ENCODE assay signal across 7 mouse cellular contexts in the genomic region with DNA sequence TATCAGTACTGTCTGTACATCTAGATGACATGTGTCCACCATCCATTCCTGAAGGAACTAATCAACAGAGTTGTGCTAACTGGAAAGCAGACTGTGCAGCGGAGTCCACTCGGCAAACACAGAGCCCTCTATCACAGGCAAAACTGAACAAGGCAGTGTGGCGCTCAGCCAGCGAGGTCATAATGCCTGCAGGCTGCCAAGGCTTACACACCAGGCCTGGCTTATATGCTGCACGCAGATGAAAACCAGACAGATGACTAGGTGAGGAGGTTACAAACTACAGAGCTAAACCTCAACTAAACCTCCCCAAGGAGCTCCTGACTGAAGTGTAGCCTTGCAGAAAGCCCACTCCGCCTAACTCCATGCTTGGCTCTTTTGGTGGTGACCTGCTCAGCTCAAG. TPM values are rescaled to one million over a fixed set of nuclear protein-coding genes. Genes with fewer than 3 reads are reported as not detected.
DNase-seq lines count a peak whose midpoint lies in the region; ATAC-seq lines count a peak whose summit lies in the region.

No protein-coding gene starts in this region.

- H3K27me3 ChIP-seq in forebrain, embryonic 16.5 days (replicated peaks; ENCODE audit: control insufficient read depth, insufficient read depth, low read length), result no peaks in the 10 kb centered on the region
- no peaks in the 10 kb centered on the region for H3K27me3 ChIP-seq in intestine, embryonic 15.5 days (replicated peaks)

- H3K4me2 ChIP-seq in forebrain, embryonic 16.5 days (ENCODE audit: low read length), result no peak overlapping the region
- H3K4me2 ChIP-seq in intestine, embryonic 15.5 days (replicated peaks), result peak overlapping the region; percentile 2; the same call in 1 of the 2 replicates

- no peaks in the 10 kb centered on the region for H3K36me3 ChIP-seq in forebrain, embryonic 16.5 days (ENCODE audit: control insufficient read depth, insufficient read depth)
- no peaks in the 10 kb centered on the region for H3K36me3 ChIP-seq in intestine, embryonic 15.5 days

- peak; percentile 95 for DNase-seq in NIH3T3 (ENCODE audit: low read depth)
- peak; percentile 89 for DNase-seq in adrenal gland, postnatal 10 days
- DNase-seq in lung, postnatal 14 days, result peak; percentile 71
- DNase-seq in right cerebral cortex, adult 2 months (ENCODE audit: low spot score in 2 of 2), result no peak

- H3K4me3 ChIP-seq in forebrain, embryonic 16.5 days (replicated peaks; ENCODE audit: low read length), result no peak overlapping the region
- no peak overlapping the region for H3K4me3 ChIP-seq in intestine, embryonic 15.5 days (replicated peaks)

- H3K27ac ChIP-seq in forebrain, embryonic 16.5 days (ENCODE audit: low read length), result no peak overlapping the region
- H3K27ac ChIP-seq in intestine, embryonic 15.5 days, result peak overlapping the region; percentile 68

- 69% methylated on average over 6 of the region's 6 CpGs for WGBS in forebrain, embryonic 16.5 days
- WGBS in intestine, embryonic 15.5 days, result 44% methylated on average over 6 of the region's 6 CpGs

- no peaks in the 10 kb centered on the region for H3K4me1 ChIP-seq in forebrain, embryonic 16.5 days (replicated peaks; ENCODE audit: control insufficient read depth, insufficient read depth, low read length)
- H3K4me1 ChIP-seq in intestine, embryonic 15.5 days (replicated peaks), result peaks cover 19% of the 10 kb centered on the region

- no peaks in the 10 kb centered on the region for H3K9me3 ChIP-seq in forebrain, embryonic 16.5 days (ENCODE audit: control insufficient read depth, low read length)
- no peaks in the 10 kb centered on the region for H3K9me3 ChIP-seq in intestine, embryonic 15.5 days

- H3K9ac ChIP-seq in forebrain, embryonic 16.5 days (replicated peaks; ENCODE audit: low read depth, low read length), result no peak overlapping the region
- H3K9ac ChIP-seq in intestine, embryonic 15.5 days, result no peak overlapping the region

- 0 out of 2 replicates have a peak, but pooled peaks have one; percentile 40 for ATAC-seq in forebrain, embryonic 16.5 days
- ATAC-seq in intestine, embryonic 15.5 days, result peak; percentile 58
- ATAC-seq in megakaryocyte, adult 5-6 weeks (ENCODE audit: poor library complexity, severe bottlenecking), result no peak

RNA-seq across cellular contexts. Expression of a gene that starts 44.4 kb away (rescaled TPM):
- 10 to 100 TPM; 20.9 to 29.4 TPM for total RNA-seq in adrenal gland, postnatal 10 days (2021)
- polyA plus RNA-seq in forebrain, embryonic 16.5 days (2015; fragmentation: Nextera tagmentation; extraction: Ambion mirVana), result 3.7 and 3.9 TPM in 2 replicates
- polyA plus RNA-seq in intestine, embryonic 15.5 days (2015; fragmentation: Nextera tagmentation; extraction: Ambion mirVana), result 25.8 and 30.9 TPM in 2 replicates
- 3.9 and 5.2 TPM in 2 replicates for total RNA-seq in megakaryocyte, adult 5-6 weeks (2015)
- total RNA-seq in megakaryocyte, adult 5-6 weeks (2017), result 7.7 and 11.7 TPM in 2 replicates

Comparison
In these comparisons a context has a peak if more than half of its experiments do, and no peak if none do; other contexts are left out.
1. DNase-seq: peak in NIH3T3 (single experiment), adrenal gland, postnatal 10 days (single experiment) and lung, postnatal 14 days (single experiment); none in right cerebral cortex, adult 2 months (0 of 2).